Mouse (Mus musculus) retina, embryonic 14.5 days (tissue): ENCODE data around the gene Rab6b.
"Not testable (repeated sequence)": the region's sequence is repeated elsewhere in the genome, so short reads cannot be mapped to it uniquely, and the experiment has no call there.

ENCODE experiments used
- DNase-seq: peaks from one replicate; pipeline ENCODE4 v3.0.0-alpha.2; 2015; ENCODE audit warnings: low spot score

The Rab6b gene

GRCm38 (mm10) chr9:103108341-103108798 lies 3.2 kb upstream of the Rab6b start:
- not testable (repeated sequence) for DNase-seq

GRCm38 (mm10) chr9:103108943-103109670 lies 2.5 kb upstream of the Rab6b start:
- DNase-seq: no peak

- no peak for DNase-seq
These were observed 1.7 kb upstream of the Rab6b start for GRCm38 (mm10) chr9:103109911-103110310.

GRCm38 (mm10) chr9:103110727-103111501 lies 673 bp upstream of the Rab6b start:
- peak; percentile 25 for DNase-seq

- peak; percentile 45 for DNase-seq
These were observed 1.1 kb downstream of the Rab6b start for GRCm38 (mm10) chr9:103112471-103113271.

GRCm38 (mm10) chr9:103113351-103113750 lies 1.8 kb downstream of the Rab6b start:
- DNase-seq: no peak

GRCm38 (mm10) chr9:103114326-103114725 lies 2.7 kb downstream of the Rab6b start:
- DNase-seq: no peak

GRCm38 (mm10) chr9:103114901-103115300 lies 3.3 kb downstream of the Rab6b start:
- DNase-seq: no peak

GRCm38 (mm10) chr9:103116941-103117340 lies 5.4 kb downstream of the Rab6b start:
- no peak for DNase-seq

- DNase-seq: no peak
These were observed 5.9 kb downstream of the Rab6b start for GRCm38 (mm10) chr9:103117495-103117894.

- no peak for DNase-seq
These were observed 6.4 kb downstream of the Rab6b start for GRCm38 (mm10) chr9:103117951-103118350.

- DNase-seq: no peak
These were observed 7.2 kb downstream of the Rab6b start for GRCm38 (mm10) chr9:103118651-103119275.

GRCm38 (mm10) chr9:103119781-103120180 lies 8.2 kb downstream of the Rab6b start:
- DNase-seq: no peak

- no peak for DNase-seq
These were observed 8.6 kb downstream of the Rab6b start for GRCm38 (mm10) chr9:103120231-103120630.

- no peak for DNase-seq
These were observed 10.0 kb downstream of the Rab6b start for GRCm38 (mm10) chr9:103121546-103121945.

- no peak for DNase-seq
These were observed 13.2 kb downstream of the Rab6b start for GRCm38 (mm10) chr9:103124746-103125145.

- no peak for DNase-seq
These were observed 22.0 kb downstream of the Rab6b start for GRCm38 (mm10) chr9:103133493-103134124.

GRCm38 (mm10) chr9:103134450-103135030 lies 23.0 kb downstream of the Rab6b start:
- no peak for DNase-seq

GRCm38 (mm10) chr9:103139481-103139880 lies 27.9 kb downstream of the Rab6b start:
- no peak for DNase-seq

- DNase-seq: no peak
These were observed 28.8 kb downstream of the Rab6b start for GRCm38 (mm10) chr9:103140384-103140783.

GRCm38 (mm10) chr9:103141266-103141665 lies 29.7 kb downstream of the Rab6b start:
- no peak for DNase-seq
